Mouse (Mus musculus): Measurements from ENCODE around the gene Nxph3. TPM values are rescaled to one million over a fixed set of nuclear protein-coding genes. Genes with fewer than 3 reads are reported as not detected.

The Nxph3 gene
- polyA plus RNA-seq (2012; rRNA removed), result 1.2 and 1.8 TPM in 2 replicates

GRCm38 (mm10) chr11:95514298-95514861 lies at the start of gene Nxph3:
Gene Nxph3, minus strand, starts transcription at chr11:95514570.

Other genes with a start within 250 kb of the Nxph3 start
- 36.7 and 51.5 TPM in 2 replicates for gene Kat7, start 204.3 kb downstream of the Nxph3 start, polyA plus RNA-seq (2012; rRNA removed)
- gene Fam117a, start 177.6 kb downstream of the Nxph3 start, polyA plus RNA-seq (2012; rRNA removed), result 15.8 and 27.7 TPM in 2 replicates
- 62.2 and 106 TPM in 2 replicates for gene Slc35b1, start 129.9 kb downstream of the Nxph3 start, polyA plus RNA-seq (2012; rRNA removed)
- gene Spop, start 100.5 kb downstream of the Nxph3 start, polyA plus RNA-seq (2012; rRNA removed), result 55.1 and 57.3 TPM in 2 replicates
- gene Ngfr, start 73.2 kb upstream of the Nxph3 start, polyA plus RNA-seq (2012; rRNA removed), result 19.6 and 39.3 TPM in 2 replicates
- 233 and 392 TPM in 2 replicates for gene Phb, start 152.4 kb upstream of the Nxph3 start, polyA plus RNA-seq (2012; rRNA removed)
- gene Zfp652, start 198.1 kb upstream of the Nxph3 start, polyA plus RNA-seq (2012; rRNA removed), result 24.6 and 25.5 TPM in 2 replicates
- 0.13 and 0.40 TPM in 2 replicates for gene B130006D01Rik, start 209.0 kb upstream of the Nxph3 start, polyA plus RNA-seq (2012; rRNA removed)

All from central nervous system, embryonic 11.5 days (tissue).